Mouse (Mus musculus) midbrain, postnatal 0 days (tissue): ENCODE measurements at regions not wholly inside any gene's neighbourhood (a gene's known extent, or its start where the extent isn't known, plus 50 kb on each side); places are given as distances from the start of the nearest gene placed in this dataset.

Experiments used
- ATAC-seq: fragments of 200-750 bp; cut with Nextera tagmentation; 2 replicates; pipeline ENCODE4 v1.8.0; 2017; ENCODE audit warnings: moderate number of reproducible peaks, mild to moderate bottlenecking, moderate TSS enrichment, moderate library complexity; ENCODE audit not compliant: low FRiP score
- DNase-seq: peaks from one replicate; pipeline ENCODE4 v3.0.0-alpha.2; 2015; ENCODE audit warnings: low spot score
- H3K27ac ChIP-seq: fragments of 300-500 bp; sonication (generic); 2 replicates; pipeline ENCODE4 v1.5.1; 2014; ENCODE audit warnings: low read depth, mild to moderate bottlenecking, low read length, mixed read lengths
- H3K27me3 ChIP-seq: fragments of 300-500 bp; sonication (generic); 2 replicates; pipeline ENCODE4 v1.6.1; 2014; ENCODE audit warnings: low read length, control low read depth, mixed read lengths; ENCODE audit not compliant: insufficient read depth
- H3K36me3 ChIP-seq: fragments of 300-500 bp; sonication (generic); 2 replicates; pipeline ENCODE4 v1.6.1; 2014; ENCODE audit warnings: low read length, control low read depth, mixed read lengths; ENCODE audit not compliant: insufficient read depth
- H3K4me1 ChIP-seq: fragments of 300-500 bp; sonication (generic); 2 replicates; pipeline ENCODE4 v1.6.1; 2014; ENCODE audit warnings: mild to moderate bottlenecking, control low read depth, antibody characterized with exemption, low read length, mixed read lengths; ENCODE audit not compliant: insufficient read depth
- H3K4me2 ChIP-seq: fragments of 300-500 bp; sonication (generic); 2 replicates; pipeline ENCODE4 v1.6.1; 2014; ENCODE audit warnings: low read depth, mild to moderate bottlenecking, low read length, mixed read lengths; ENCODE audit not compliant: poor library complexity, severe bottlenecking
- H3K4me3 ChIP-seq: fragments of 300-500 bp; sonication (generic); 2 replicates; pipeline ENCODE4 v1.5.1; 2014; ENCODE audit warnings: low read depth, mild to moderate bottlenecking, low read length, moderate library complexity
- H3K9ac ChIP-seq: fragments of 300-500 bp; sonication (generic); replicated peaks from 2 replicates; pipeline ENCODE4 v1.6.1; 2014; ENCODE audit warnings: mild to moderate bottlenecking, low read length, moderate library complexity, mixed read lengths; ENCODE audit not compliant: poor library complexity, severe bottlenecking
- H3K9me3 ChIP-seq: fragments of 300-500 bp; sonication (generic); 2 replicates; pipeline ENCODE4 v1.6.1; 2016; ENCODE audit warnings: low read length, control low read depth
- CTCF ChIP-seq: IDR thresholded peaks from 2 replicates; pipeline ENCODE4 v1.5.1; 2016; ENCODE audit warnings: antibody characterized with exemption, mild to moderate bottlenecking
- WGBS: fragments of 180-500 bp; shearing (Covaris S2); extraction: QIAGEN DNeasy Blood & Tissue Kit; methylation state at CpG from one replicate; pipeline ENCODE4 v1.1.7; 2014; 5-methylcytosine and 5-hydroxymethylcytosine counted together

DNA sequence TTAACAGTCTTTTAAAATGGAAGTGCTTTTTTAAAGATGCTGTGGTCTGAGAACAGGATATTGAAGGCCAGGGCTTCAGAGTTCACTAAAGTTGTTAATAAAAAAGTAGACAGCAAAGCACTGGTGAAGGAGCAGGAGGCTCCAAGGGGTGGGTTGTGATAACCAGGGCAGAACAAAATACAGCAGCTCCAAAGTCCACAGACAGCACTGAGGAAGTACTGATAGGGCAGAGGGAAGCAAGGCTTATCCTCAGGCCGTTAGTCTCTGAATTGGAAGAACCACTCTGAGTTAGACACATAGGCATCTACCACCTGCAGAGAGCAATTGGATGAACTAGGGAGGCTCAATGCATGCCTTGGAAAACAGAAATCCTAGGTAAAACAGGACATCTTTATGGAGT is 62.1 kb downstream of the P2ry1 start:
- Histone ChIP-seq H3K27ac (no peak overlapping the region), H3K4me1 (no peaks in the 10 kb centered on the region), H3K4me2 (no peak overlapping the region), H3K4me3 (no peak overlapping the region), H3K9me3 (no peaks in the 10 kb centered on the region), H3K27me3 (no peaks in the 10 kb centered on the region), H3K36me3 (no peaks in the 10 kb centered on the region), H3K9ac (no peak overlapping the region)
- TF ChIP-seq CTCF: no peak
- DNase-seq: no peak
- WGBS: 67% methylated on average over 1 of the region's 1 CpGs
- ATAC-seq: no peak

- 39% methylated on average over 1 of the region's 1 CpGs for WGBS
- no peaks in the 10 kb centered on the region for H3K9me3 ChIP-seq
- ATAC-seq: no peak
Measured at GRCm38 (mm10) chr3:61067067-61067466, 64.5 kb downstream of the P2ry1 start.

GRCm38 (mm10) chr3:61068229-61068628 is 65.6 kb downstream of the P2ry1 start:
- no peaks in the 10 kb centered on the region for H3K4me1 ChIP-seq
- no peaks in the 10 kb centered on the region for H3K36me3 ChIP-seq
- DNase-seq (no peak), ATAC-seq (no peak)
- no peak overlapping the region for H3K4me3 ChIP-seq
- no peak overlapping the region for H3K27ac ChIP-seq
- H3K27me3 ChIP-seq: no peaks in the 10 kb centered on the region
- no peak for TF ChIP-seq CTCF
- no peaks in the 10 kb centered on the region for H3K9me3 ChIP-seq
- no peak overlapping the region for H3K9ac ChIP-seq
- H3K4me2 ChIP-seq: no peak overlapping the region

More at GRCm38 (mm10) chr3:61067067-61067466, 64.5 kb downstream of the P2ry1 start:
- DNase-seq: peak; percentile 24
- Histone ChIP-seq H3K4me3 (no peak overlapping the region), H3K9ac (no peak overlapping the region), H3K36me3 (no peaks in the 10 kb centered on the region), H3K27me3 (no peaks in the 10 kb centered on the region), H3K27ac (no peak overlapping the region), H3K4me1 (no peaks in the 10 kb centered on the region), H3K4me2 (no peak overlapping the region)
- no peak for TF ChIP-seq CTCF

- Histone ChIP-seq H3K4me2 (no peak overlapping the region), H3K36me3 (no peaks in the 10 kb centered on the region), H3K27me3 (no peaks in the 10 kb centered on the region), H3K9ac (no peak overlapping the region), H3K27ac (no peak overlapping the region), H3K4me3 (no peak overlapping the region), H3K9me3 (no peaks in the 10 kb centered on the region), H3K4me1 (no peaks in the 10 kb centered on the region)
- no peak for TF ChIP-seq CTCF
- DNase-seq (no peak), ATAC-seq (no peak)
- 95% methylated on average over 1 of the region's 1 CpGs for WGBS
Measured at GRCm38 (mm10) chr3:61071041-61071440, 68.4 kb downstream of the P2ry1 start.

- WGBS: 97% methylated on average over 1 of the region's 1 CpGs
- Histone ChIP-seq H3K4me2 (no peak overlapping the region), H3K27me3 (no peaks in the 10 kb centered on the region), H3K36me3 (no peaks in the 10 kb centered on the region), H3K4me1 (no peaks in the 10 kb centered on the region), H3K9ac (no peak overlapping the region), H3K9me3 (no peaks in the 10 kb centered on the region), H3K4me3 (no peak overlapping the region), H3K27ac (no peak overlapping the region)
- no peak for TF ChIP-seq CTCF
- DNase-seq (no peak), ATAC-seq (no peak)
Measured at GRCm38 (mm10) chr3:61072330-61072729, 69.7 kb downstream of the P2ry1 start.

DNA sequence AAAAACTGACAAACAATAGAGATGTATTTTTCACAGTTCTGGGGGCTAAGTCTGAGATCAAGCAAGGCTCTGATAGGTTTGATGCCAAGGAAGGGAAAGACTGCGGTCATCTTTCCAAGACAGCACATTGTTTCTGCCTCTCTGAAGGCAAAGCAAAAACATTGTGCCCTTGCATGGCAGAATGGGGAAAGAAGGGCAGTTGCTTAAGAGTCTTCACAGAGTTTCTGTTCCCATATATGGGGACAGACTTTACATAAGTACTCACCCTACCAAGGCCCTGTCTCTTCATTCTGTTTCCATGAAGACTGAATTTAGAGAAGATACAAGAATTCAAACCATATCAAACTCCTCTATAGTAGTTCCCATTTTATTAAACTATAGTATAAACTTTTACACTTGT is 70.5 kb downstream of the P2ry1 start:
- no peak overlapping the region for H3K27ac ChIP-seq
- no peak overlapping the region for H3K4me3 ChIP-seq
- no peaks in the 10 kb centered on the region for H3K27me3 ChIP-seq
- H3K4me1 ChIP-seq: no peaks in the 10 kb centered on the region
- WGBS: 97% methylated on average over 1 of the region's 1 CpGs
- TF ChIP-seq CTCF: no peak
- ATAC-seq (no peak), DNase-seq (no peak)
- H3K9me3 ChIP-seq: no peaks in the 10 kb centered on the region
- H3K9ac ChIP-seq: no peak overlapping the region
- no peaks in the 10 kb centered on the region for H3K36me3 ChIP-seq
- no peak overlapping the region for H3K4me2 ChIP-seq
